8 mouse cellular contexts compared by ENCODE assay signal in the genomic region with DNA sequence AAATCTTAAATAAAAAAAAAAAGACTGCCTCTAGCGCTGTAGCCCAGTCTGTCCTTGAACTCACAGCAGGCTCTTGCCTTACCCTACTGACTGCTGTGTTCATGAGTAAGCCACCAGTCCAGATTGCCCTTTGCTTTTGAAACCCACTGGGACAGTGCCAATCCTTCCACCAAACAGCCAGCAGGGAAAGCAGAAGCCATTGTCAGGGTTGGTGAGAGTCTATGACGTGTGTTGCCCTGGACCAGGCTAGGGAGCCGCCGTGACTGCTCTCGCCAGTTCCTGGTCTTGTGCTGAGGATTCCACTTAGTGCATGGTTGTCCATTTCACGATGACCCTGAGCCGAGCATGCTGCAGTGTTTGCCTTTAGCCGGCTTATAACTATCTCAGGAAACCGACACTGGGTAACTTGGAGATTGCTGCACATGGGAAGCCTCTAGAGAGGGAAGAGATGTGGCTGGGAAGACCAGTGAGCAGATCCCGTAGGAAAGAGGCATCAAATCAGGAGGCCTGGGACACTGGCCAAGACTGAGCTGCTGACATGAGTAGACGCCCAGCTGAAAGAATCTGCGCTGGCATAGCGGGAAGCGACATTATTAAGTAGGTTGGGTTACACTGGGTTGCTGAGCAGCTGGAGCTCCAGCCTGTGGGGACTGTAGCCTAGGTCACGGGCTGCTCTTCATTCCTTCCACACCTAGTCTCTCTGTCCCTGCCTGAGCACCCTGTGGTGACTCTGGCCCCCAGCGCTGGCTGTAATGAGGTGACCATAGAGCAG. TPM values are rescaled to one million over a fixed set of nuclear protein-coding genes. Genes with fewer than 3 reads are reported as not detected.
DNase-seq lines count a peak whose midpoint lies in the region; ATAC-seq and TF ChIP-seq lines count a peak whose summit lies in the region.

No protein-coding gene starts in this region.

- ATAC-seq in forebrain, postnatal 0 days: 0 out of 2 replicates have a peak, but pooled peaks have one; percentile 20
- ATAC-seq in forebrain, embryonic 12.5 days (ENCODE audit: low FRiP score): no peak

- no peak overlapping the region for H3K9ac ChIP-seq in forebrain, postnatal 0 days
- H3K9ac ChIP-seq in forebrain, embryonic 12.5 days: no peak overlapping the region

- no peaks in the 10 kb centered on the region for H3K9me3 ChIP-seq in forebrain, postnatal 0 days (ENCODE audit: low read length)
- H3K9me3 ChIP-seq in forebrain, embryonic 12.5 days: no peaks in the 10 kb centered on the region

- H3K27me3 ChIP-seq in forebrain, postnatal 0 days (ENCODE audit: insufficient read depth, low read length): no peaks in the 10 kb centered on the region
- no peaks in the 10 kb centered on the region for H3K27me3 ChIP-seq in forebrain, embryonic 12.5 days

- no peak overlapping the region for H3K27ac ChIP-seq in forebrain, postnatal 0 days (ENCODE audit: low read depth, low read length)
- no peak overlapping the region for H3K27ac ChIP-seq in forebrain, embryonic 12.5 days

- no peak for DNase-seq in forebrain, postnatal 0 days
- peak; percentile 60 for DNase-seq in adipocyte (ENCODE audit: low spot score)
- peak; percentile 79 to 91 for DNase-seq in gastrocnemius, adult 8-10 months (ENCODE audit: low spot score in 2 of 2)
- DNase-seq in kidney, postnatal 25 days: peak; percentile 62 to 74
- no peak for DNase-seq in embryo, embryonic 10.5 days (ENCODE audit: low spot score)
- no peak for DNase-seq in ovary, postnatal 36 days (ENCODE audit: low spot score)
- DNase-seq in retina, embryonic 14.5 days (ENCODE audit: low spot score): no peak

- H3K4me3 ChIP-seq in forebrain, postnatal 0 days (ENCODE audit: low read depth, low read length): no peak overlapping the region
- H3K4me3 ChIP-seq in forebrain, embryonic 12.5 days (replicated peaks): no peak overlapping the region

- no peak for TF ChIP-seq CTCF in forebrain, postnatal 0 days (IDR thresholded peaks at IDR 0.05; ENCODE audit: low read depth)

- 0 out of 2 replicates have a peak, but pooled peaks cover 4% of the 10 kb centered on the region for H3K4me1 ChIP-seq in forebrain, postnatal 0 days (ENCODE audit: insufficient read depth)
- 0 out of 2 replicates have a peak, but pooled peaks cover 3% of the 10 kb centered on the region for H3K4me1 ChIP-seq in forebrain, embryonic 12.5 days

- no peak overlapping the region for H3K4me2 ChIP-seq in forebrain, postnatal 0 days (ENCODE audit: low read depth)
- no peak overlapping the region for H3K4me2 ChIP-seq in forebrain, embryonic 12.5 days

- WGBS in forebrain, postnatal 0 days: 69% methylated on average over 16 of the region's 16 CpGs
- WGBS in forebrain, embryonic 12.5 days: 92% methylated on average over 16 of the region's 16 CpGs

- H3K36me3 ChIP-seq in forebrain, postnatal 0 days (ENCODE audit: insufficient read depth): no peaks in the 10 kb centered on the region
- H3K36me3 ChIP-seq in forebrain, embryonic 12.5 days (replicated peaks): no peaks in the 10 kb centered on the region

RNA-seq across cellular contexts. Expression of a gene that starts 19.5 kb away (rescaled TPM):
- total RNA-seq in forebrain, postnatal 0 days (2014; rRNA removed): 9.7 and 16.0 TPM in 2 replicates
- 7.7 and 10.1 TPM in 2 replicates for polyA plus RNA-seq in forebrain, postnatal 0 days (2015; fragmentation: Nextera tagmentation; extraction: Ambion mirVana)
- 7.2 and 8.3 TPM in 2 replicates for polyA plus RNA-seq in forebrain, embryonic 12.5 days (2016; fragmentation: Nextera tagmentation; extraction: Ambion mirVana)
- 1 to 10 TPM; 6.9 to 9.8 (median 8.4) TPM for total RNA-seq in gastrocnemius, adult 8-10 months (2022)

RNA-seq across cellular contexts. Expression of a gene that starts 35.7 kb away (rescaled TPM):
- total RNA-seq in forebrain, postnatal 0 days (2014; rRNA removed): 35.5 and 43.9 TPM in 2 replicates
- polyA plus RNA-seq in forebrain, postnatal 0 days (2015; fragmentation: Nextera tagmentation; extraction: Ambion mirVana): 13.0 and 16.3 TPM in 2 replicates
- 21.1 and 22.9 TPM in 2 replicates for polyA plus RNA-seq in forebrain, embryonic 12.5 days (2016; fragmentation: Nextera tagmentation; extraction: Ambion mirVana)
- total RNA-seq in gastrocnemius, adult 8-10 months (2022): 100 to 1,000 TPM in 2 of 4 experiments, 10 to 100 TPM in 2; 85.4 to 104 (median 95.3) TPM

Comparison
In these comparisons a context has a peak if more than half of its experiments do, and no peak if none do; other contexts are left out.
1. DNase-seq: peak in adipocyte (single experiment), gastrocnemius, adult 8-10 months (2 of 2) and kidney, postnatal 25 days (2 of 2); none in forebrain, postnatal 0 days (single experiment), embryo, embryonic 10.5 days (single experiment), ovary, postnatal 36 days (single experiment) and retina, embryonic 14.5 days (single experiment).